Mouse (Mus musculus) C2C12 (cell line): Measurements from ENCODE around the gene Rps5. TPM values are rescaled to one million over a fixed set of nuclear protein-coding genes. Genes with fewer than 3 reads are reported as not detected.

Experiments
- H3K27me3 ChIP-seq: one replicate; pipeline ENCODE4 v1.6.1; 2011; ENCODE audit not compliant: control insufficient read depth, insufficient read depth, insufficient read length
- H3K36me3 ChIP-seq: one replicate; pipeline ENCODE4 v1.6.1; 2011; ENCODE audit not compliant: control insufficient read depth, insufficient read depth
- H3K4me3 ChIP-seq: one replicate; pipeline ENCODE4 v1.5.1; 2011; ENCODE audit warnings: mild to moderate bottlenecking, control low read depth; ENCODE audit not compliant: poor library complexity, insufficient read depth, severe bottlenecking
- H3K79me2 ChIP-seq: one replicate; pipeline ENCODE4 v1.6.1; 2011; ENCODE audit not compliant: control insufficient read depth, insufficient read depth
- H3K79me3 ChIP-seq: one replicate; pipeline ENCODE4 v1.6.1; 2011; ENCODE audit warnings: low read depth, control low read depth
- H3ac ChIP-seq: one replicate; pipeline ENCODE3; 2011; ENCODE audit warnings: low read depth; ENCODE audit not compliant: control insufficient read depth, insufficient read length
- CEBPB ChIP-seq: IDR thresholded peaks from one replicate; pipeline ENCODE4 v1.6.1; 2011; ENCODE audit warnings: low read depth, mild to moderate bottlenecking, control low read depth, moderate library complexity
- CTCF ChIP-seq: IDR thresholded peaks from one replicate; pipeline ENCODE4 v1.5.1; 2011; ENCODE audit not compliant: control insufficient read depth, insufficient read depth, insufficient read length
- FOSL1 ChIP-seq: IDR thresholded peaks from one replicate; pipeline ENCODE4 v1.8.0; 2011; ENCODE audit warnings: mild to moderate bottlenecking, low read length; ENCODE audit not compliant: poor library complexity, insufficient read depth, severe bottlenecking
- MAX ChIP-seq: IDR thresholded peaks from one replicate; pipeline ENCODE4 v1.6.1; 2011; ENCODE audit warnings: mild to moderate bottlenecking, control low read depth
- MYOD1 ChIP-seq: IDR thresholded peaks from one replicate; pipeline ENCODE4 v1.6.1; 2011; ENCODE audit warnings: low read depth; ENCODE audit not compliant: control insufficient read depth, insufficient read length
- MYOG ChIP-seq: IDR thresholded peaks from one replicate; pipeline ENCODE4 v1.6.1; 2011; ENCODE audit not compliant: control insufficient read depth, insufficient read length; ENCODE audit errors: extremely low read depth
- USF1 ChIP-seq: IDR thresholded peaks from one replicate; pipeline ENCODE4 v1.6.1; 2011; ENCODE audit warnings: low read depth, mild to moderate bottlenecking, control low read depth, moderate library complexity
- polyA plus RNA-seq: library from polyadenylated mRNA; unstranded; fragments of >200 nt; fragmentation: generic; extraction: Trizol; gene quantifications from one replicate; pipeline ENCODE4 v1.2.1, GENCODE M21; 2012; ENCODE audit warnings: missing spikeins

The Rps5 gene
- polyA plus RNA-seq, 1 experiment = 3,397 TPM

GRCm38 (mm10) chr7:12922729-12923128 lies 639 bp downstream of the Rps5 start:
- H3K36me3 ChIP-seq = peaks cover 45% of the 10 kb centered on the region
- TF ChIP-seq MYOG = no peak
- TF ChIP-seq CTCF = no peak
- TF ChIP-seq MAX = no peak
- TF ChIP-seq CEBPB = no peak
- no peak for TF ChIP-seq FOSL1
- no peak for TF ChIP-seq MYOD1
- TF ChIP-seq USF1 = no peak
- no peaks in the 10 kb centered on the region for H3K27me3 ChIP-seq
- H3ac ChIP-seq = peak overlapping the region; percentile 98
- H3K79me3 ChIP-seq = peaks cover 31% of the 10 kb centered on the region
- H3K4me3 ChIP-seq = peak overlapping the region; percentile 75
- peaks cover 34% of the 10 kb centered on the region for H3K79me2 ChIP-seq

DNA sequence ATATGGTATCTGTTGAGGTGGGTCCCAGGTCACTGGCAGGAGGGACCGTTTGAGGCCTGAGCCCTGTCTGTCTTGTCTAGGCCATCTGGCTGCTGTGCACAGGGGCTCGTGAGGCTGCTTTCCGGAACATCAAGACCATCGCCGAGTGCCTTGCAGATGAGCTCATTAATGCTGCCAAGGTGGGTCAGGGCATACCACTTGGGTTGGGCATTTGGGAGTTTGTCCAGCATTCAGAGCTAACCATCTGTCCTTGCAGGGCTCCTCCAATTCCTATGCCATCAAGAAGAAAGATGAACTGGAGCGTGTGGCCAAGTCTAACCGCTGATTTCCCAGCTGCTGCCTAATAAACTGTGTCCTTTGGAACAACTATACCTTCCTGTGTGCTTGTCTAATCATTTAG lies 4.2 kb downstream of the Rps5 start:
- H3ac ChIP-seq = no peak overlapping the region
- H3K27me3 ChIP-seq = no peaks in the 10 kb centered on the region
- peaks cover 45% of the 10 kb centered on the region for H3K36me3 ChIP-seq
- H3K79me2 ChIP-seq = peaks cover 34% of the 10 kb centered on the region
- no peak for TF ChIP-seq CTCF
- no peak overlapping the region for H3K4me3 ChIP-seq
- H3K79me3 ChIP-seq = peaks cover 31% of the 10 kb centered on the region

DNA sequence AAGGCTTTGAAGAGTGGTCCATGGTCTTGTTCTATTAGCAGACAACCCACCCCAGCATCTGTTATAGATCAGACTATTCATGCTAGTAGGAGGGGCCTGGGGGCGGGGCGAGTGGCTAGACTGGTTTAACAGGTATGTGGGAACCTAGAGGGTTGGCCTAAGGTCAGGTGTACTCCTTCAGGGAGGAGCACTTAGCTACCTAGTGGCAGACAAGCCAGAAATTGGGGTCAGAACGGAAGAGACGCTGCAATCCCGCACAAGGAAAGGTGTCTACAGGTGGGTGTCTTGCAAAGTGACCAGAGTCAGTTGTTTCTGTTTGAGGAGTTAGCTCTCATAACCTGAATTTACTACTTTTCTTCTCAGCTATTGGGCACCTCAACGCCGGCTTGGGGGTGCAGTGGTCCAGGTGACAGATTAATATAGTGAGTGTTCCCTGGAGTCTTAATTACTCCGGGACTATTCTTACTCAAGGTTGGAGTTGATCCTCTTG lies 5.1 kb downstream of the Rps5 start, which contains the start of gene Rnf225:
TSS of gene Rnf225 (plus strand) at position 226 of the 490 bp plus-strand sequence.
- Histone ChIP-seq H3K36me3 (peaks cover 45% of the 10 kb centered on the region), H3K79me3 (peaks cover 30% of the 10 kb centered on the region), H3K27me3 (no peaks in the 10 kb centered on the region), H3ac (no peak within 1 kb of the TSS), H3K4me3 (no peak within 1 kb of the TSS), H3K79me2 (peaks cover 32% of the 10 kb centered on the region)
- TF ChIP-seq CTCF = no peak
- TF ChIP-seq MYOG = no peak
- TF ChIP-seq CEBPB = no peak
- no peak for TF ChIP-seq MYOD1
- TF ChIP-seq FOSL1 = no peak
- no peak for TF ChIP-seq USF1
- no peak for TF ChIP-seq MAX

DNA sequence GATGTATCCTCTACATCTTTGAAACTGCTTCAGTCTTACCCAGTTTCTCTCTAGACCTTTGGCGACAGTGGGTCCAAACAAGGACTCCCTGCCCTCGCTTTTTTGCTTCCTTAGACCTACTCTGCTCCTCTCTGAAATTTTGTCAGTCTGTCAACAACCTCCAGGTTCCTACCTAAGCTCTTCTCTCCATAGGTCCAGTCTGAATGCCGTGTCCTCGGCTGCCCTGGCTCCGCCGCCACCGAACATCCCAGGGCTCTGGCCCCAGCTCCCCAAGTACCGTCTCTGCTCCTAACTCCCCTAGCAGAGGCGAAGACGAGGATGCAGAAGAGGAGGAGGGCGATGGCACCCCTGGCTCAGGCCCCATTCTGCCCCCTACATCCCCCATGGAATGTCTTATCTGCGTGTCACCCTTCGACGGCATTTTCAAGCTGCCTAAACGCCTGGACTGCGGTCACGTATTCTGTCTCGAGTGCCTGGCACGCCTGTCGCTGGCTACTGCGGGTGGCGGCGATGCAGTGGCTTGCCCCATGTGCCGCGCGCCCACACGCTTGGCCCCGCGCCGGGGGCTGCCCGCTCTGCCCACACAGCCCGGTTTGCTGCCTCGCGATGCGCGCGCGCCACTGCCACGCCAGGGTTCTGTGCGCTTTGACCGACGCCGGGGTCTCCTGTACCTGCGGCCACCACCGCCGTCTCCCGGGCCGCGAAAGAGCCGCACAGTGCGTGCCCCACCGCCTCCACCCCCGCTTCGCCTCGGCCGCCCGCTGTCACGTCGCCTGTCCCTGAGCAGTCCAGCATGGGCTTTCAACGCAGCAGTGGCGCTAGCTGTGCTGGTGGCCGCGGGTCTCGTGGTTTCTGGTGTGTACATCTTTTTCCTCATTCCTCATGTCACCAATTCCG lies 5.9 kb downstream of the Rps5 start:
- Histone ChIP-seq H3K79me2 (peaks cover 25% of the 10 kb centered on the region), H3ac (no peak overlapping the region), H3K79me3 (peaks cover 23% of the 10 kb centered on the region), H3K4me3 (no peak overlapping the region), H3K27me3 (no peaks in the 10 kb centered on the region), H3K36me3 (peaks cover 40% of the 10 kb centered on the region)
- TF ChIP-seq MYOG (peak; percentile 92), CTCF (no peak)

DNA sequence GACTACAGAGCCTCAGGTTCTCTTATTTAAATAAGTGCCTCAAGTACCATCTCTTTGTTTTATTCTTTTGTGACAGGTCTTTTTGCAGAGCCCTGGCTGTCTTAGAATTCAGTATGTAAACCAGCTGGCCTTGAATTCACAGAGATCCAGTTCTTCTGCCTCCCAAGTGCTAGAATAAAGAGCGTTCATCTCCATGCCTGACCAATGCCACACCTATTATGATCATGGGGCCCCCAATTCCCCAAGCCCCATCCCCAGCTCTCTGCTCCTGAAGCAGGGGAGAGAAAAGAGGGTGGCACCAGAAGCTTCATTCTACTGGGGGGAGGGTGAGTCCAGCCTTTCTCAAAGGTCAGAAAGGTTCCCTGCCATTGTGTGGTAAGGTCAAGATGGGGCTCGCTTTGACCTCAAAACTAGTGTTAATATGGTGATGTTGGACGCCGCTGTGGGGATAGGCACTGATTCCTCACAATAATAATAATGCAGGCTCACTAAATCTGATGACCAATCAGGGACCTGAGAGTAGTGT lies 11.6 kb downstream of the Rps5 start:
- H3K79me2 ChIP-seq = no peaks in the 10 kb centered on the region
- H3K27me3 ChIP-seq = no peaks in the 10 kb centered on the region
- no peaks in the 10 kb centered on the region for H3K79me3 ChIP-seq
- H3K4me3 ChIP-seq = no peak overlapping the region
- H3ac ChIP-seq = no peak overlapping the region
- TF ChIP-seq MYOG (no peak), FOSL1 (no peak), USF1 (no peak), MYOD1 (no peak), CTCF (no peak), MAX (no peak), CEBPB (no peak)
- H3K36me3 ChIP-seq = no peaks in the 10 kb centered on the region
